Mouse (Mus musculus) limb, embryonic 11.5 days (tissue): ENCODE data around the gene Ube2q1. TPM values are rescaled to one million over a fixed set of nuclear protein-coding genes. Genes with fewer than 3 reads are reported as not detected.

Experiments
- ATAC-seq: fragments of 200-750 bp; cut with Nextera tagmentation; 2 replicates; pipeline ENCODE4 v1.8.0; 2017; ENCODE audit warnings: low read depth; ENCODE audit not compliant: insufficient number of reproducible peaks, low FRiP score, low TSS enrichment
- DNase-seq: peaks from one replicate; pipeline ENCODE4 v3.0.0-alpha.2; 2015; ENCODE audit warnings: low spot score
- H3K27ac ChIP-seq: fragments of 300-500 bp; sonication (generic); replicated peaks from 2 replicates; pipeline ENCODE4 v1.5.1; 2014; ENCODE audit warnings: low read depth, mild to moderate bottlenecking, low read length
- H3K27me3 ChIP-seq: fragments of 300-500 bp; sonication (generic); 2 replicates; pipeline ENCODE4 v1.6.1; 2014; ENCODE audit warnings: mild to moderate bottlenecking, low read length, mixed read lengths; ENCODE audit not compliant: control insufficient read depth, insufficient read depth
- H3K36me3 ChIP-seq: fragments of 300-500 bp; sonication (generic); 2 replicates; pipeline ENCODE4 v1.6.1; 2014; ENCODE audit warnings: mild to moderate bottlenecking, low read length, moderate library complexity, mixed read lengths; ENCODE audit not compliant: control insufficient read depth, insufficient read depth
- H3K4me1 ChIP-seq: fragments of 300-500 bp; sonication (generic); 2 replicates; pipeline ENCODE4 v1.6.1; 2014; ENCODE audit warnings: low read length, mixed read lengths; ENCODE audit not compliant: control insufficient read depth, insufficient read depth
- H3K4me2 ChIP-seq: fragments of 300-500 bp; sonication (generic); 2 replicates; pipeline ENCODE4 v1.6.1; 2014; ENCODE audit warnings: low read depth, mild to moderate bottlenecking, moderate library complexity; ENCODE audit not compliant: severe bottlenecking
- H3K4me3 ChIP-seq: fragments of 300-500 bp; sonication (generic); 2 replicates; pipeline ENCODE4 v1.5.1; 2014; ENCODE audit warnings: low read depth, low read length
- H3K9ac ChIP-seq: fragments of 300-500 bp; sonication (generic); 2 replicates; pipeline ENCODE4 v1.6.1; 2014; ENCODE audit warnings: mild to moderate bottlenecking, low read length
- H3K9me3 ChIP-seq: fragments of 300-500 bp; sonication (generic); 2 replicates; pipeline ENCODE4 v1.6.1; 2016; ENCODE audit warnings: low read length; ENCODE audit not compliant: control insufficient read depth
- WGBS: fragments of 180-500 bp; shearing (Covaris S2); extraction: QIAGEN DNeasy Blood & Tissue Kit; methylation state at CpG from one replicate; pipeline ENCODE4 v1.1.7; 2014; 5-methylcytosine and 5-hydroxymethylcytosine counted together
- polyA plus RNA-seq: library from polyadenylated mRNA; unstranded; fragments of >200 nt; fragmentation: Nextera tagmentation; extraction: Ambion mirVana; gene quantifications from 2 replicates; pipeline ENCODE4 v1.2.1, GENCODE M21; 2014

Ube2q1 gene
- polyA plus RNA-seq = 23.5 and 24.5 TPM in 2 replicates

- H3K4me1 ChIP-seq = peaks cover 15% of the 10 kb centered on the region
- ATAC-seq (peak; percentile 90), DNase-seq (peak; percentile 94)
- WGBS = under 1% methylated on average over 53 of the region's 90 CpGs
- peak within 1 kb of the TSS; percentile 98 for H3K9ac ChIP-seq
- peak within 1 kb of the TSS; percentile 93 for H3K4me3 ChIP-seq
- H3K4me2 ChIP-seq = peak within 1 kb of the TSS; percentile 63
- H3K27ac ChIP-seq = peak within 1 kb of the TSS; percentile 93
- no peaks in the 10 kb centered on the region for H3K9me3 ChIP-seq
- peaks cover 15% of the 10 kb centered on the region for H3K36me3 ChIP-seq
- no peaks in the 10 kb centered on the region for H3K27me3 ChIP-seq
Observed at GRCm38 (mm10) chr3:89772968-89773709, at the start of gene Ube2q1. Ube2q1 (plus strand) TSS chr3:89773616.

- no peak overlapping the region for H3K27ac ChIP-seq
- H3K4me3 ChIP-seq = no peak overlapping the region
- H3K4me2 ChIP-seq = no peak overlapping the region
- H3K27me3 ChIP-seq = no peaks in the 10 kb centered on the region
- H3K4me1 ChIP-seq = no peaks in the 10 kb centered on the region
- DNase-seq (peak; percentile 55), ATAC-seq (no peak)
- H3K36me3 ChIP-seq = no peaks in the 10 kb centered on the region
- WGBS = 24% methylated on average over 4 of the region's 4 CpGs
- no peak overlapping the region for H3K9ac ChIP-seq
- no peaks in the 10 kb centered on the region for H3K9me3 ChIP-seq
Observed at GRCm38 (mm10) chr3:89727028-89727427, 46.4 kb upstream of the Ube2q1 start.

- Histone ChIP-seq H3K4me1 (no peaks in the 10 kb centered on the region), H3K9me3 (no peaks in the 10 kb centered on the region), H3K4me2 (no peak overlapping the region), H3K27ac (no peak overlapping the region), H3K27me3 (no peaks in the 10 kb centered on the region), H3K9ac (no peak overlapping the region), H3K36me3 (no peaks in the 10 kb centered on the region), H3K4me3 (no peak overlapping the region)
- no peak for DNase-seq
- 75% methylated on average over 2 of the region's 2 CpGs for WGBS
- no peak for ATAC-seq
Observed at GRCm38 (mm10) chr3:89728848-89729247, 44.6 kb upstream of the Ube2q1 start.

- Histone ChIP-seq H3K27ac (no peak overlapping the region; the same call in 1 of the 2 replicates), H3K36me3 (no peaks in the 10 kb centered on the region), H3K9me3 (no peaks in the 10 kb centered on the region), H3K4me2 (peak overlapping the region; percentile 57), H3K9ac (peak overlapping the region; percentile 35; the same call in 1 of the 2 replicates), H3K4me1 (no peaks in the 10 kb centered on the region), H3K4me3 (peak overlapping the region; percentile 42), H3K27me3 (no peaks in the 10 kb centered on the region)
- ATAC-seq = peak; percentile 84
- 4% methylated on average over 32 of the region's 32 CpGs for WGBS
- peak; percentile 77 for DNase-seq
Observed at GRCm38 (mm10) chr3:89730350-89731331, 42.8 kb upstream of the Ube2q1 start.

GRCm38 (mm10) chr3:89732091-89732490 lies 41.3 kb upstream of the Ube2q1 start:
- Histone ChIP-seq H3K4me3 (no peak overlapping the region), H3K9me3 (no peaks in the 10 kb centered on the region), H3K36me3 (no peaks in the 10 kb centered on the region), H3K27me3 (no peaks in the 10 kb centered on the region), H3K27ac (no peak overlapping the region), H3K9ac (no peak overlapping the region), H3K4me1 (no peaks in the 10 kb centered on the region), H3K4me2 (no peak overlapping the region)
- ATAC-seq (no peak), DNase-seq (no peak)
- 86% methylated on average over 4 of the region's 4 CpGs for WGBS

- H3K9ac ChIP-seq = no peak overlapping the region
Observed at GRCm38 (mm10) chr3:89738509-89738908, 34.9 kb upstream of the Ube2q1 start.

GRCm38 (mm10) chr3:89752307-89752706 lies 21.1 kb upstream of the Ube2q1 start:
- H3K4me1 ChIP-seq = no peaks in the 10 kb centered on the region; the same call in 1 of the 2 replicates
- no peak for DNase-seq
- no peak overlapping the region for H3K27ac ChIP-seq
- WGBS = 76% methylated on average over 1 of the region's 1 CpGs
- no peak overlapping the region for H3K9ac ChIP-seq
- no peak overlapping the region for H3K4me3 ChIP-seq
- no peak for ATAC-seq
- H3K27me3 ChIP-seq = no peaks in the 10 kb centered on the region
- no peaks in the 10 kb centered on the region for H3K9me3 ChIP-seq
- H3K36me3 ChIP-seq = peaks cover 12% of the 10 kb centered on the region
- H3K4me2 ChIP-seq = no peak overlapping the region

More at GRCm38 (mm10) chr3:89738509-89738908, 34.9 kb upstream of the Ube2q1 start:
- no peak overlapping the region for H3K4me2 ChIP-seq
- H3K4me3 ChIP-seq = no peak overlapping the region
- H3K36me3 ChIP-seq = peaks cover 17% of the 10 kb centered on the region
- DNase-seq (no peak), ATAC-seq (no peak)
- WGBS = 93% methylated on average over 6 of the region's 6 CpGs
- H3K4me1 ChIP-seq = no peaks in the 10 kb centered on the region
- no peak overlapping the region for H3K27ac ChIP-seq
- H3K27me3 ChIP-seq = no peaks in the 10 kb centered on the region
- H3K9me3 ChIP-seq = no peaks in the 10 kb centered on the region

- ATAC-seq (no peak), DNase-seq (no peak)
- Histone ChIP-seq H3K4me3 (no peak overlapping the region), H3K27ac (no peak overlapping the region), H3K4me1 (no peaks in the 10 kb centered on the region), H3K36me3 (peaks cover 6% of the 10 kb centered on the region), H3K9ac (no peak overlapping the region), H3K4me2 (no peak overlapping the region), H3K27me3 (no peaks in the 10 kb centered on the region), H3K9me3 (no peaks in the 10 kb centered on the region)
- 77% methylated on average over 6 of the region's 6 CpGs for WGBS
Observed at GRCm38 (mm10) chr3:89755283-89755682, 18.1 kb upstream of the Ube2q1 start.
